Mouse (Mus musculus) adrenal gland (tissue): ENCODE measurements around the gene Smarcd3.

Experiments used
- intact Hi-C: fragments of 180-260 bp; cut with DNase I; formaldehyde crosslinking; loops from one replicate; pipeline ENCODE4 v1.15.1; 2025
- long read RNA-seq, 2 experiments: library from polyadenylated mRNA; unstranded; transcript quantifications; one replicate each; pipeline ENCODE4 v2.0.0; 2020; ENCODE audit warnings: borderline replicate concordance in 1 of 2; ENCODE audit not compliant: insufficient replicate concordance in 1 of 2

Gene Smarcd3
- long read RNA-seq, experiment 1, transcript Smarcd3-201 (13 exons, 1,735 nt) = major isoform, 5 of 8 reads
- long read RNA-seq, experiment 1, partial matches to known transcripts = 1 of 8 reads
- long read RNA-seq, experiment 1, other reads (novel, unspliced or antisense) = 0 of 8 reads
- long read RNA-seq, experiment 2, transcript Smarcd3-208 (14 exons, 1,712 nt) = minor isoform, 6 of 21 reads
- long read RNA-seq, experiment 2, transcript Smarcd3-201 (13 exons, 1,735 nt) = major isoform, 10 of 21 reads
- long read RNA-seq, experiment 2, partial matches to known transcripts = 2 of 21 reads
- long read RNA-seq, experiment 2, other reads (novel, unspliced or antisense) = 3 of 21 reads

DNA sequence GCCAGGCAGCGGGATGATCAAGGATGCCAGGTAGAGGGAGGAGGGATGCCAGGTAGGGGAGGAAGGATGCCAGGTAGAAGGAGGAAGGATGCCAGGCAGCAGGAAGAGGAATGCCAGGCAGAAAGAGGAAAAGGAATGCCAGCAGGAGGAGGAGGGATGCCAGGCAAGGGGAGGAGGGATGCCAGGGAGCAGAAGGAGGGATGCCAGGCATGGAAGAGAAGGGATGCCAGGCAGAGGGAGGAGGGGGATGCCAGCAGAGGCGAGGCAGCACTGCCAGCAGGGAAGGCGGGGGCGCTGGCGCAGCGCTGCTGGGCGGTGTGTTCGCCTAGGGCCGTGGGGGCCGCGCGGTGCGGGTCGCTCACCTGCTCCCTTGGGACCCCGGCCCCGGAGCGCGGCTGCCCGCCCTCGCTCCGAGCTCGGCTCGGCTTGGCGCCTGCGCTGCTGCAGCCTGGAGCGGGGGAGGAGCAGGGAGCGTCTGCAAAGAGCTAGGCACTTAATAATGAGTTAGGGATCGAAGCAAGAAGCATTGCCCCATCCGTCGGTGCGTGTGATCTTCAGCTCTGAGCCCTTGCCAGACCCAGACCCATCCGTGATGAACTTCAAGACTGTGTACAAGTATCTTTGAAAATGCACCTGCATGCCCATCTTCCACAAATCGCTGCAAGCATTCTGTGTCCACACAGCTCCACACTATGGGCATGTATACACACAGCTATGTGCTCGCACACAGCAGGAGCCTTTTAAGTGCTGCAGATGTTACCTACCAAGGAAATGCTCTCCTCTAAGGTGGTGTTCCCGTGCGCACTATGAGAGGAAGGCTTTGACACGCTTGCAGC lies at the start of gene Smarcd3:
Gene Smarcd3 (minus strand): TSS at position 426 of the 836 bp plus-strand sequence.
- intact Hi-C loops = no loop called here

DNA sequence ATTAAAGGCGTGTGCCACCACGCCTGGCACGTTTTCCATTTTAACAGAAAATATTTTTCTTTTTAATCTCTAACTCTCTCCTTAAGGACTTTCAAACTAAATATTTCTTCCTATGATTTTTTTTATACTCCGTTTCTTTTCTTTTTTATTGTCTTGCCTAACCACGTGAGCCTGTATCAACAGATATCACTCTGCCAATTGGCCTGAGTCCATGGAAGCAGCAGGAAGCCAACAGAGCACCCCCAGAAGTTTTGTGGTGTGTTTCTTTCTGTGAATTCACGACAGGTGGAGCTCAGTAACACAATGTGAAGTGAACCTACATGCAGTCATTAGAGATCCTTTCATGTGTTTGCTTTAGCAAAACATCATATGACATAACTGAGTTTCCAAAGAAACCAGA lies 37.2 kb upstream of the Smarcd3 start:
- intact Hi-C loops = no loop called here

DNA sequence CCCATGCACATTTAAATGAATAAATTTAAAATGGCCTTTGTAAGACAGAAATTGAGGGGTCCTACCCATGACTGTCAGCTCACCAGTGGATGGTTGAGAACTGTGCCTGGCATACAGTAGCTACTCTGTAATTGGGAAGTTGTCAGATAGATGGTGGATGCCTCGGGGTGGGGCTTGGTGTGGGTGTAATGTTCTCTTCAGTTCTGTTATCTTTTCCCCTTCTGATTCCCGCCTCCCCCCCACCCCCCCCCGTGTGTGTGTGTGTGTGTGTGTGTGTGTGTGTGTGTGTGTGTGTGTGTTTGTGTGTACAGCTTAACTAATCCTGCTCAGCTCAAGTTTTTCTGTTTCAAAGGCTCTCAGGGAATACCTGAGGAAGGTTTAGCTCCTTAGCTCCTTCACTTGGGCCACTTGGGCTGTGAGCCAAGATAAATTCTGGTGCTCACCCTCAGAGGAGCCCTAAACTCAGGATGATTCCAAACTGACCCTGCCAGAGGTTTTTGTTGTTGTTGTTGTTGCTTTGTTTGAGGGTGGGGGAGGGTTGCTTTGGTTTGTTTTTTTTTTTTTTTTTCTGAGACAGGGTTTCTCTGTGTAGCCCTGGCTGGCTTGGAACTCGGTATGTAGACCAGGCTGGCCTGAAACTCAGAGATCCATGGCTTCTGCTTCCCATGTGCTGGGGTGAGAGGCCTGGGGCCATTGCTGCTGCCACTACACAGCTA lies 35.7 kb upstream of the Smarcd3 start:
- intact Hi-C loops = no loop called here

DNA sequence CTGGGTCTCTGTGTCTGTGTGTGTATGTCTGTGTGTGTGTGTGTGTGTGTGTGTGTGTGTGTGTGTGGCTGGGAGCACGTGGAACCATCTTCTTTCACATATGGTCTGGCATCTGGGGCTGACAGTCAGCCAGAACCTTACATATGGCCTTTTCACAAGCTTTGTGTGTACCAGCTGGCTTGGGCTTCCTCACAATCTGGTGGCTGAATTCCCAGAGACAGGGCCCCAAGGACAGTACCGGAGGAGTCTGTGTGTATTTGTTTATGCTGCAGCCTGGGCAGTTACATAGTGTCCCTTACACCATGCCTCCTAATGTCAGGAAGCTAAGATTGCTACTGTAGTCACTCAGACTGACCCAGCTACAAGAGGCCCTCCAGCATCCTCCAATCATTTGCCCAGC lies 32.9 kb upstream of the Smarcd3 start:
- intact Hi-C loops = no loop called here

DNA sequence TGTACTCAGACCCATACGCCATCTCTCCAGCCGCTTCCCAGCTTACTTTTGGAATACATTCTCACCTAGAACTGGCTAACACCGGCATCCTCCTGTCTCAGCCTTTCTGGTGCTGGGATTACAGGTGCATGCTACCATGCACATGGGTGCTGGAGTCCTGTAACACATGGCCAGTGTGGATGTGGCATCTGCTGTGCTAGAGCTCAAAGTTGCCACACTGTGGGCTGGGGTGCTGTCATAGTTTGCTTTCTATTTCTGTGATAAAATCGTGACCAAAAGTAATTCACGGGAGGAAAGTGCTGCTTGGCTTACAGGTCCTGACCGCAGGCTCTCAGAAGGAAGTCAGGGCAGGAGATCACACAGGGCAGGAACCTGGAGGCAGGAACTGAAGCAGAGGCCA lies 30.3 kb upstream of the Smarcd3 start:
- intact Hi-C loops = loop anchor here (5.0 kb wide), 3 partner anchors 57 to 142 kb away; no protein-coding TSS in a partner anchor

DNA sequence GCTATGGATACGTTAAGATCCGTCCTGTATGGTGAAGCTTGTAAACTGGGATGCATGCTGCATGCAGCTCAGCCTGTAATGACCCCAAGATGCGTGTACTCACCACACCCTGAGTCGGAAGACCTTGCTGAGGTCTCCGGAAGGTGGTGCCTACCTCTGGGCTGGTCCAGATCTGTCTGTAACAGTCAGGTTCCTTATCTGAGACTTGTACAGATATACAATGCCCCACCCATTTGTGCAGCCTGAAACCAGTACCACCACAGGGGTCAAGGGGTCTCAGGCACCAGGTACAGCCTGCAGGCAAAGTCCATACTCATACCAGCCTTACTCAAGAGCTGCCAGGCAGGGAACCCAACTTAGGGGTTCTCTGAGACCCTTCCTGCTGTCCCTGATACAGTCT lies 28.6 kb upstream of the Smarcd3 start:
- intact Hi-C loops = loop anchor here (5.0 kb wide), 3 partner anchors 55 to 140 kb away; no protein-coding TSS in a partner anchor

DNA sequence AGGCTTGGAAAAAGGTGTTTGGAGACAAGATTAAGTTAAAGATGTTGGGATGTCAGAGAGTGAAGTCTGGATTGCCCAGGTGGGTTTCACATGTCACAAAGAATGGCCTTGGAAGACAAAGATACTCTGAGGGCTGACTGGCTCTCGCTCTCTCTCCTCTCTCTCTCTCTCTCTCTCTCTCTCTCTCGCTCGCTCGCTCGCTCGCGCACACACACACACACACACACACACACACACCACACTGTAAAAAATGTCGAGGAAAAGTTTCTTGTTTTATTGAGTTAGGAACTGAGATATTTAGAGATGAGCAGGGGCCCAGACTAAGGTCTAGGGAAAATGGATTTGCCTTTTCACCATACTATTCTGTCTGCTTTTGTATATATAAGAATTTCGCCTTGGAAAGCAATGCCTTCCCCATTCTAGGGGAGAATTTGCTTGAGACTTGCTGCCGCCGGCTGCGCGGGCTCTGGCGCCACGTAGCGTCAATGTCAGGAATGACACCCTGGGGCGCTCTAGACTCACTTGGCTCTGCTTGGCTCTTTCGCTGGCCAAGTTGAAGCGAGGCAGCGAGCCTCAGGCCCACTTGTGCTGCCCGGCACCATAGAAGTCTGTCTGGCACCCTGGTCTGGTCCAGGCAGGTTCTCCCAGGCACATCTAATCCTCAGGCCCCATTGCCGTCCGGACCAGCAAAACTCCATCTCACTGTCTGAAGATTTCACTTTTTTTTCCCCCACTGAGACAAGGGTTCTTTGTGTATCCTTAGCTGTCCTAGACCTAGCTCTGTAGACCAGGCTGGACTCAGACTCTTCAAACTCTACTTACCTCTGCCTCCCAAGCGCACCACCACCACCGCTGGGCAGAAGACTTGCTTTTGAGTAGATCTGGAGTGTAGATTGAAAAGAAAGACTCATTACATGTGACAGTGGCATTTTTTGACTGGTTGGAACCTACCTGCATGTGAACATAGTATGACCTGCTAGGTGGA lies 27.8 kb upstream of the Smarcd3 start:
- intact Hi-C loops = loop anchor here (5.0 kb wide), 3 partner anchors 55 to 140 kb away; no protein-coding TSS in a partner anchor

DNA sequence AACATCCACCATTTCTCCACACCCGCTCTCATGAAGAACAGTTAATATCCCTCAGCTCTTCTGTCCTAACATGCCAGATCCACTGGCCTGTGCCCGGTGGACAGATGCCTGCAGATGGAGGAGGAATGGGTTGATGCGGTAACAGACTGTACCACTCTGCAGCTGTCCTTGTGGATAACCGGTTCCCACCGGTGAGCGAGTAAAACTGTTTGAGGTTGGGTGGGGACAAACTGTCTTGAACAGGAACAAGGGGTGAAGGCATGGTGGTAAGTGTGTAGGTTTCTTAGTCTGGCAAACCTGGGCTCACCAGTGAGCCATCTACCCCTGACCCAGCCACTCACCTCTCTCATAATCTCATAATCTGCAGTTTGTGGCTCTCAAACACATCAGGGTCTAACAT lies 27.1 kb upstream of the Smarcd3 start:
- intact Hi-C loops = loop anchor here (5.0 kb wide), 3 partner anchors 54 to 139 kb away; no protein-coding TSS in a partner anchor

DNA sequence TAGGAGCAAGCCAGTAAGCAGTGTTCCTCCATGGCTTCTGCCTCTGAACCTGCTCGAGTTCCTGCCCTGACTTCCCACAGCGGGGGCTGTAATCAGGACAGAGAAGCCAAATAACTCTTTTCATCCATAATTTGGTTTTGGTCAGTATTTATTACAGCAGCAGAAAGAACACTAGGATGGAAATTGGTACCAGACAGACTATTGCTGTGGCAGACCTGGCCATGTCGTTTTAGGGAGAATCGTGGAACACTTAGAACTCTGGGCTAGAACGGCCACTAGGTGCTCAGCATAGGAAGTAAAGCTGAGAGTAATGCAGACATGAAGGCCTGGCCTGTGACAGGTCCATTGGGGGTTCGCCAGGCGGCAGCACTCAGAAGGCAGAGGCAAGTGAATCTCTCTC lies 25.5 kb upstream of the Smarcd3 start:
- intact Hi-C loops = loop anchor here (5.0 kb wide), 3 partner anchors 52 to 137 kb away; no protein-coding TSS in a partner anchor

DNA sequence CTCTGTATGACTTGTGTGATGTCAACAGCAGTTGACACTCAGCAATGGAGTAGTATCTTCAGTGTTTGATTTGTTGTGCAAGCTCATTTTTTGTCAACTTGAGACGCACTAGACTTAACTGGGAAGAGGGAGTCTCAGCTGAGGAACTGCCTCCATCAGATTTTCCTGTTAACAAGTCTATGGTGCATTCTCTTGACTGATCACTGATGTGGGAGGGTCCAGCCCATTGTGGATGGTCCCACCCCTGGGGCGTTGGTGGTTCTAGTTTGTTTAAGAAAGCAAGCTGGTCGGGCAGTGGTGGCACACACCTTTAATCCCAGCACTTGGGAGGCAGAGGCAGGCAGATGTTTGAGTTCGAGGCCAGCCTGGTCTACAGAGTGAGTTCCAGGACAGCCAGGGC lies 25.0 kb upstream of the Smarcd3 start:
- intact Hi-C loops = no loop called here

DNA sequence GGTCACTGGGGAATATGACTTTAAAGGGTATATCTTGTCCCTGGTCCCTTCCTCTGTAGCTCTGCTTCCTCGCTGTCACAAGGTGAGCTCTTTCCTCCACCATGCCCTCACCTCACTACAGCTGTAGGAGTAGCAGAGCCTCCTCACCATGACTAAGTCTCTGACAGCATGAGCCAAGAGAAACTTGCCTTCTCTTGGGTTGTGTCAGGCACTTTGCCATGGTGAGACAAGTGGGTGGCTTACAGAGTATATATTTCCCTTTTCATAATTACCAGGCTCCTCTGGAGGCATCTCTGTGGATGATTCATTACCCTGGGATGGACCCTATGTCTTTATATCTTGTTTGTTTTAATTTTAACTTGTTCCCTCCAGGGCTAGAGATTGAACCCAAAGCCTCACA lies 21.2 kb upstream of the Smarcd3 start:
- intact Hi-C loops = no loop called here

DNA sequence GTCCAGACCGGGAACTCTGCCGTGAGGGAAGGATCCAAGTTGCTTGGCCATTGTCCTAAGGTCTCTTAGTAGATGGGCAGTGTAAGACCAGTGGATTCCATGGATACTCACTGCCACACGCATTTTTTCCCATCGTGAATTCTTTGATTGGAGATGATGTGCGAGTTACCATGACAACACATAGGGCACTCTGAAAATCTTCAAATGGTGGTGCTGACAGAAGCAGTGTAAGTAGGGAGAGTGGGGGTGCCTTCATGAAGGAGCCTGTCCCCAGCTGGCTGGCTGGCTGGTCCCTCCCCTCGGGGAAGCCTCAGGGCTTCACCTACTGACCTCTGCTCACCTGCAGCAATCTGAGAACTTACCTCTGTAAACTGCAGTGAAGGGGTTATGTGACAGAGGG lies 14.9 kb upstream of the Smarcd3 start:
- intact Hi-C loops = no loop called here

DNA sequence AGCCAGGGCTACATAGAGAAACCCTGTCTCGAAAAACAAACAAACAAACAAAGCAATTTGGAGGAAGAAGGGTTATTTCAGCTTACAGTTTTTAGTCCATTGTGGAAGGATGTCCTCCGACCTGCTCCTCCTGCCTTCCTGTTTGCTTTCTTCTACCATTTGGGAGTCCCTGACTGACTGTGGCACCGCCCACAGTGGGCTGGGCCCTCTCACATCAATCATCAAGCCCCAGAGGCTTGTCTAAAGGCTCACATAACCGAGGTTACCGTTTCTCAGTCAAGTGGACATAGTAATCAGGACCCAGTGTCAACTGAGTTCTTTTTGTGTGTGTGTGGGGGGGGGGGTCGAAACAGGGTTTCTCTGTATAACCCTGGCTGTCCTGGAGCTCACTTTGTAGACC lies 13.9 kb upstream of the Smarcd3 start:
- intact Hi-C loops = no loop called here

DNA sequence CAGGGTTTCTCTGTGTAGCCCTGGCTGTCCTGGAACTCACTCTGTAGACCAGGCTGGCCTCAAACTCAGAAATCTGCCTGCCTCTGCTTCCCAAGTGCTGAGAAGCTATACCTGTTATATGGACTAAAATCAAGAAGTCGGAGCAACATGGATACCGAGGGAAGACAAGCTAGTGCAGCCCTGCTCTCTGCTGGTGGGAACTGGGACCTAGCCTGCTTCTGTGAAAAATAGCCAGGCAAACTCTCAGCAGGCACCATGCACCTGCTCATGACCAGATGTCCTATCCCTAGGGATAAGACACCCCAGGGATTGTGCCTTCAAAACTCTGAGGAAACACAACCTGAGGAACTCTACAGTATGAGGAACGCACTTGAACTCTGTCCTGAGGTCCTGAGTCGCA lies 12.8 kb upstream of the Smarcd3 start:
- intact Hi-C loops = no loop called here

DNA sequence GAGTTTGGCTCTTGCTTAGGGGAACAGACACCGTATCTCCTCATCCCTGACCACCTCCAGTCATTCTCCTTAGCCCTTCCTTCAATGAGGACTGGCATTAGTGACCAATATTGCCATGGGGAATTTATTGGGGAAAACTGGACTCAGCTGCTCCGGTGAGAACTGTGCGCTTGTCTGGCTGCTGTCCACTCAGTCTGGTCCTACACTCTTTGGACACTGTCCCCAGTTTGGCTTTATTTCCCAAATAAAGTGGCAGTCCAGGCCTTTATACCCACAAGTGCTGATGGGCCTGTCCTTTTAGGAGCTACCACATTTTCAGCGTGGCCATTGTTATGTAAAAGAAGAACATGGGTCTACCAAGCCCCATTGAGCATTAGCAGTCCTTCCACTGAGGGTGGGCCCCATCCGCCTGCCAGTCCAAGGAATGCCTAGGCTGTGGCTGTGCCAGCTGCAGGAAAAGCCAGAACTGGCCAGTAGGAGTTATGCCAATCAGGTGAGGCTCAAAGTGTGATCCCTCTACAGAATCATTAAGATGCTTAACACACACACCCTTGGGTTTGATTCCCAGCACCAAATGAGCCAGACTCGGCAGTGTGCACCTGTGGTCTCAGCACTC lies 11.4 kb upstream of the Smarcd3 start:
- intact Hi-C loops = no loop called here

DNA sequence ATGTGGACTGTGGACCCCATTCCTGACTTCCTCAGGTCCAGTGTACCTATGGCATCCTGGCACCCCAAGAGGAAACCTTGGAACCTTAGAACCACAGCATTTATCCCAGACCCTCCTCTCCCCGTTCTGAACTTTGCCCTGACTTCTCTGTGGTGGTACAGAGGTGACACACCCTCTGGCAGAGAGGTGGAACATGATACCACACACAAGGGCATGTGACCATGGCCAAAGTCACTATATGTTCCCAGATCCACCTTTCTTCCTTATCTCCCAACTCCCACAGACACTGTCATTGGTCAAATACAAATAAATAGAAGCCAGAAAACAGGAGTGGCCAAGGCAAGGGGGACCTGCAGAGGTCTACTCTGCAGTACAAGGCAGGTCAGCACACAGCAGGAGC lies 10.9 kb upstream of the Smarcd3 start:
- intact Hi-C loops = no loop called here

DNA sequence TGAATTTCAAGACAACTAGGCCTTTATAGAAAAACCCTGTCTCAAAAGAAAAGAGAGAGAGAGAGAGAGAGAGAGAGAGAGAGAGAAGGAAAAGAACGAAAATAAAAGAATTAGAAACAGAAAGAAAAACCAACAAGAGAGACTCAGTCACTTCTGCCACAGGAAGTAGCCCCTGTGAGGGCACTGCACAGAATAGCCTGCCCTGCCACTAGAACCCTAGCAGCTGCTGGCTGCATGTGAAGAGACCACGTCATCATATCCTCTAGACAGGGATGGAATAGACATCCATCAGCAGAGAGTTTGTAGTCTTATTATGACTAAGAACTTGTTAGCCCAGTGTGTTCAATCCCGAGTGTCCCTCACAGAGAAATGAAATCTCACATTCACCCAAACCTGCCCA lies 5.5 kb upstream of the Smarcd3 start:
- intact Hi-C loops = no loop called here

DNA sequence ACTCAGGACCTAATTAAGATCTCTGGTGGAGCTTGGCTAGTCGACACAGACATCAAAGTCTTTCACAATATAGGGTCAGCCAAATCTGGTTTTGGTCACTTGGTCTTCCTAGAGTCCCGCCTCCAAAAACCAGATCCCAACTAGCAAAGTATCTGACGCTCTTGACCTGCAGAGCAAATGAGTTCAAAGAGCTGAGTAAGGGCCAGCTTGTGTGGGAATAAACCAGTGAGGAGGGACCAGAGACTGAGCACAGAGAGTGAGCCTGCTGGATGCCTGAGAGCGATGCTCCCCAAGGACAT lies 560 bp upstream of the Smarcd3 start:
- intact Hi-C loops = no loop called here

DNA sequence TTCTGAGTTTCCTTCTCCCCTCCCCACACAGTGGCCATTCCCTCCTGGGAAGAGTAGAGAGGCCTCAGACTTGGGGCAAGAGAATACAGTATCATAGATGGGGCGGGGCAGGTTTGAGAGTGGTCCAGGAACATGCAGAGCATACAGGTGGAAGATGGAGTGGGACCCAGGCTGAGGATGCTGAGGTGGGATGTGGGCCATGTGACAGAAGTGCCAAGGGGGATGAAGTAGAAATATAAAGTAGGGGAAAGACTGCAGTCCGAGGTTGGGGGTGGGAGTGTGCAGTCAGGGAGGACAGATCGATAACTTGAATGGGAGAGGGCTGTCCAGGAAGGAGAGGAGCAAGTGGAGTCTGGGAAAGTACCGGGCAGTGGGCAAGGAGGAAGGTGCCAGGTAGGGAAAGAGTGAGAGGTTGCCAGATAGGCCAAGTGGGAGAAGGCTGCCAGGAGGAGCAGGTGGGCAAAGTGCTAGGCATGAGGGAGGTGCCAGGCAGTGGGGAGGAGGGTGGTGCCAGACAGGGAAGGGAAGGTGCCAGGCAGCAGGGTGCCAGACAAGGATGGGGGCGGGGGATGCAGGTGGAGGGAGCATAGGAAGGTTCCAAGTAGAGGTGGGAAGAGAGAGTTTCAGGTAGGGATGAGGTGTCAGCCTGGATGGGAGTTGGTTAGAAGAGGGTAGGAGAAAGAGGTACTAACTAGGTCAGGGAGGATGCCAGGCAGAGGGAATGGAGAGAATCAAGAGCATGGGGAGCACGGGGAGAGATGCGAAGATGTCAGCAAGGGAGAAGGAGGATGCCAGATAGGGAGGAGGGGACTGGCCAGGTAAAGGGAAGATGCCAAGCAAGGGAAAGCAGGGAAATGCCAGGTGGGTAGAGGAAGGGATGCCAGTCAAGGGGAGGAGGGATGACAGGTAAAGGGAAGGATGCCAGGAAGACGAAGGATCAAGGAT lies 898 bp downstream of the Smarcd3 start:
- intact Hi-C loops = no loop called here
